Mouse (Mus musculus) embryonic fibroblast, embryonic 13.5 days (primary cell): Measurements from ENCODE around the gene Rnf213. TPM values are rescaled to one million over a fixed set of nuclear protein-coding genes. Genes with fewer than 3 reads are reported as not detected.

ENCODE experiments used
- H3K27ac ChIP-seq: 2 replicates; pipeline ENCODE4 v1.5.1; 2012; ENCODE audit warnings: low read length, control low read depth, inconsistent platforms; ENCODE audit not compliant: insufficient read depth
- H3K4me1 ChIP-seq: 2 replicates; pipeline ENCODE4 v1.6.1; 2011; ENCODE audit warnings: low read length; ENCODE audit not compliant: control insufficient read depth, insufficient read depth
- H3K4me3 ChIP-seq: 2 replicates; pipeline ENCODE4 v1.5.1; 2011; ENCODE audit warnings: mild to moderate bottlenecking, control low read depth, low read length; ENCODE audit not compliant: insufficient read depth
- CTCF ChIP-seq: IDR thresholded peaks from 2 replicates; pipeline ENCODE4 v1.5.1; 2011; ENCODE audit warnings: mild to moderate bottlenecking, control low read depth, low read length, moderate library complexity, borderline replicate concordance; ENCODE audit not compliant: insufficient read depth
- POLR2A ChIP-seq: IDR thresholded peaks from 2 replicates; pipeline ENCODE4 v1.6.1; 2011; ENCODE audit warnings: low read depth, mild to moderate bottlenecking, control low read depth, low read length, moderate library complexity
- polyA plus RNA-seq: library from polyadenylated mRNA; stranded (reverse); fragments of >200 nt; gene quantifications from 2 replicates; pipeline ENCODE4 v1.2.4, GENCODE M21; 2011; ENCODE audit warnings: low read depth; ENCODE audit not compliant: missing spikeins, insufficient read length

Gene Rnf213
- polyA plus RNA-seq, 1 experiment = 61.2 TPM

- Histone ChIP-seq H3K27ac (no peak overlapping the region), H3K4me1 (no peaks in the 10 kb centered on the region), H3K4me3 (no peak overlapping the region)
- TF ChIP-seq POLR2A (no peak), CTCF (no peak)
These were observed 39.8 kb downstream of the Rnf213 start for GRCm38 (mm10) chr11:119432706-119433105.

GRCm38 (mm10) chr11:119434316-119434715 lies 41.4 kb downstream of the Rnf213 start:
- Histone ChIP-seq H3K4me1 (no peaks in the 10 kb centered on the region), H3K27ac (no peak overlapping the region), H3K4me3 (no peak overlapping the region)
- TF ChIP-seq CTCF = no peak
- TF ChIP-seq POLR2A = no peak

GRCm38 (mm10) chr11:119435880-119436872 lies 43.3 kb downstream of the Rnf213 start:
- Histone ChIP-seq H3K4me3 (no peak overlapping the region), H3K4me1 (no peaks in the 10 kb centered on the region), H3K27ac (no peak overlapping the region)
- TF ChIP-seq POLR2A (no peak), CTCF (no peak)

GRCm38 (mm10) chr11:119438776-119439175 lies 45.9 kb downstream of the Rnf213 start:
- Histone ChIP-seq H3K4me3 (no peak overlapping the region), H3K4me1 (no peaks in the 10 kb centered on the region), H3K27ac (no peak overlapping the region)
- TF ChIP-seq POLR2A = no peak
- TF ChIP-seq CTCF = no peak

- TF ChIP-seq POLR2A = no peak
- no peak for TF ChIP-seq CTCF
- Histone ChIP-seq H3K27ac (no peak overlapping the region), H3K4me3 (no peak overlapping the region), H3K4me1 (no peaks in the 10 kb centered on the region)
These were observed 49.3 kb downstream of the Rnf213 start for GRCm38 (mm10) chr11:119442199-119442598.

- no peak overlapping the region for H3K27ac ChIP-seq
- H3K4me3 ChIP-seq = no peak overlapping the region
- H3K4me1 ChIP-seq = no peaks in the 10 kb centered on the region
- TF ChIP-seq POLR2A (no peak), CTCF (no peak)
These were observed 50.5 kb downstream of the Rnf213 start for GRCm38 (mm10) chr11:119443442-119443841.

- TF ChIP-seq POLR2A (no peak), CTCF (no peak)
- no peak overlapping the region for H3K27ac ChIP-seq
- H3K4me1 ChIP-seq = no peaks in the 10 kb centered on the region
- H3K4me3 ChIP-seq = no peak overlapping the region
These were observed 63.2 kb downstream of the Rnf213 start for GRCm38 (mm10) chr11:119456097-119456496.

- H3K4me3 ChIP-seq = no peak overlapping the region
- no peak for TF ChIP-seq CTCF
- no peak for TF ChIP-seq POLR2A
- H3K27ac ChIP-seq = no peak overlapping the region
- no peaks in the 10 kb centered on the region for H3K4me1 ChIP-seq
These were observed 85.0 kb downstream of the Rnf213 start for GRCm38 (mm10) chr11:119477876-119478275.

- Histone ChIP-seq H3K4me3 (peak within 1 kb of the TSS; percentile 79), H3K27ac (peak within 1 kb of the TSS; percentile 62), H3K4me1 (no peaks in the 10 kb centered on the region)
- TF ChIP-seq CTCF (peak; percentile 86), POLR2A (peak; percentile 71)
These were observed 98.2 kb downstream of the Rnf213 start, which contains the start of gene Endov for GRCm38 (mm10) chr11:119490861-119491689. Gene Endov (plus strand): TSS chr11:119491347.
